Mouse (Mus musculus) cortical plate, adult 2 months (tissue): ENCODE measurements around the gene Barhl2. TPM values are rescaled to one million over a fixed set of nuclear protein-coding genes. Genes with fewer than 3 reads are reported as not detected.

ENCODE experiments used
- H3K27ac ChIP-seq: fragments of 200-500 bp; 2 replicates; pipeline ENCODE4 v1.5.1; 2012; ENCODE audit warnings: low read length, control low read depth, inconsistent platforms; ENCODE audit not compliant: insufficient read depth
- H3K4me1 ChIP-seq: fragments of 200-500 bp; 2 replicates; pipeline ENCODE4 v1.6.1; 2011; ENCODE audit warnings: low read length; ENCODE audit not compliant: control insufficient read depth, insufficient read depth
- H3K4me3 ChIP-seq: fragments of 200-500 bp; 2 replicates; pipeline ENCODE4 v1.5.1; 2011; ENCODE audit warnings: mild to moderate bottlenecking, low read length, control low read depth; ENCODE audit not compliant: insufficient read depth
- CTCF ChIP-seq: fragments of 200-500 bp; IDR thresholded peaks from 2 replicates; pipeline ENCODE4 v1.5.1; 2011; ENCODE audit warnings: mild to moderate bottlenecking, control low read depth, low read length; ENCODE audit not compliant: insufficient read depth; ENCODE audit errors: extremely low read depth
- POLR2A ChIP-seq: fragments of 200-500 bp; IDR thresholded peaks from 2 replicates; pipeline ENCODE4 v1.6.1; 2011; ENCODE audit warnings: mild to moderate bottlenecking, low read length, control low read depth; ENCODE audit not compliant: insufficient read depth; ENCODE audit errors: extremely low read depth
- polyA plus RNA-seq: library from polyadenylated mRNA; depleted of rRNA; stranded (reverse); fragments of >200 nt; gene quantifications from 2 replicates; pipeline ENCODE4 v1.2.3, GENCODE M21; 2012

The Barhl2 gene
- polyA plus RNA-seq, 1 experiment: not detected

DNA sequence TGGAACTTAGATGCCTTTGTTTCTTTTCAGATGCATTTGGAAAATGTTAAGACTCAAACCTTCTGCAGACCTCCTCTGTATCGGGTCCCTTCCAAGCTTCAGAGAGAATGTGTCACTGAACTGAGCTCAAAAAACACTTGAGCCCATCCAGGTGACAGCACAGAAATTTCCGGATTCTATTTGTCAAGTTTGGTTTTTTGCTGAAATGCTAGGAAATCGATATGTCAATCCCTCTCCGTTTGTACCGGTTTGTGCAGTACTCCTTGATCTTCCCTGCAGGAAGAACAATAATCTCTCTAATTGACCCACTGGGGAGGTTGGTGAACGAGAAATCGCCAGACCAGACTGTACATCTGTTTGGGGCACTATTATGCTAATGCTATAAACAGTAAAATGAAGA, 2.0 kb downstream of the Barhl2 start:
- Histone ChIP-seq H3K27ac (no peak overlapping the region), H3K4me3 (no peak overlapping the region), H3K4me1 (no peaks in the 10 kb centered on the region)
- TF ChIP-seq CTCF (no peak), POLR2A (no peak)

- TF ChIP-seq POLR2A (no peak), CTCF (no peak)
- no peak overlapping the region for H3K4me3 ChIP-seq
- no peaks in the 10 kb centered on the region for H3K4me1 ChIP-seq
- no peak overlapping the region for H3K27ac ChIP-seq
These were observed 2.7 kb downstream of the Barhl2 start for GRCm38 (mm10) chr5:106455106-106455920.

DNA sequence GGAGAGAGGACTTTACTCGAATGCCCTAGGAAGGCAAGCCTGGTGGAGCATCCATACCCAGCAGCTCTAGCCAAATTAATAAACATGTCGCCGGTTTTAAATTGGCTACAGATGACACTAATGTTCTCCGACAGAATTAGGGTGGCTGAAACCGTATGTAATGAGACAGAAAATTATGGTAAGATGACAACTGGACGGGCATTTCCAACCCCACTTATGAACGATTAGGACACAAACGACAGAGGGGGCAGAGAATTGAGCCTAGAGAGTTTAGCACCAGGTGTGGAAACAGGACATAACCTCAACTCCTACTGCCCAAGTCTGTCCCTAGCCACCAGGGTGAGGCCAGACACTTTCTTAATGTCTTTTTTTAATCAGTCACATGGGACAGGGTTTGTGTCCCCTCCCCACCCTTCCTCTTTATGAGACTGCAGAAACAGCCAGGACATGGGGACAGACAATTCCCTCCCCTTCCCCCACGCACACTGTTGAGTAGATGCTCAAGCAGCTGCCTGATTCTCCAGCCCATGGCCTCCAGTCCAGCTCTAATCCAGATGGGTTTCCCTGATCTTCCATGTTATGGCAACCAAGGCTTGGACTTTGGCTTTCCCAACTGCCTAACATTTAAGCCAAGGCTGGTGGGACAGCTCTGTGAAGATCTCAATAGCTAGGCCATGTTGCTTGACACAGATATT, 3.4 kb downstream of the Barhl2 start:
- TF ChIP-seq POLR2A (no peak), CTCF (no peak)
- no peak overlapping the region for H3K27ac ChIP-seq
- no peak overlapping the region for H3K4me3 ChIP-seq
- no peaks in the 10 kb centered on the region for H3K4me1 ChIP-seq

DNA sequence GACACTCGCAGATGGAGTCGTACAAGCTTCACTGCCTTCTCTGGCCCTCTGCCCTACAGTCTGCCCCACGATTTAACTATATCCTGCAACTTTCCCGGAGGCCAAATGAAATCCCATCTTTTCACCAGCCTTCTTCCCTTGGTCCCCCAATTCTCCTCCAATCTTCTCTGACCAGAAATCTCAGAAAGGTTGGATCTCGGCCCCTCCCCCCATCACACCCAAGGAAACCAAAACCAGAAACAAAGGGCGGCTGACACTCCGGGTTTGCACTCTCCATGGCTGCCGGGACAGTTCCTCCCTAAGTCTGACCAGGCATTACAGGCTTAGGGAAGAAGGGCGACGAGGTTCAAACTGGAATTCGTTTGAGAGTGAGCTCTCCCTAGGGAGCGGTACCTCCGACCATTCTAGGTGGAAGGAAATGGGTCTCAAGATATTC, 4.1 kb downstream of the Barhl2 start:
- H3K4me1 ChIP-seq: no peaks in the 10 kb centered on the region
- H3K4me3 ChIP-seq: no peak overlapping the region
- TF ChIP-seq POLR2A (no peak), CTCF (no peak)
- H3K27ac ChIP-seq: no peak overlapping the region

DNA sequence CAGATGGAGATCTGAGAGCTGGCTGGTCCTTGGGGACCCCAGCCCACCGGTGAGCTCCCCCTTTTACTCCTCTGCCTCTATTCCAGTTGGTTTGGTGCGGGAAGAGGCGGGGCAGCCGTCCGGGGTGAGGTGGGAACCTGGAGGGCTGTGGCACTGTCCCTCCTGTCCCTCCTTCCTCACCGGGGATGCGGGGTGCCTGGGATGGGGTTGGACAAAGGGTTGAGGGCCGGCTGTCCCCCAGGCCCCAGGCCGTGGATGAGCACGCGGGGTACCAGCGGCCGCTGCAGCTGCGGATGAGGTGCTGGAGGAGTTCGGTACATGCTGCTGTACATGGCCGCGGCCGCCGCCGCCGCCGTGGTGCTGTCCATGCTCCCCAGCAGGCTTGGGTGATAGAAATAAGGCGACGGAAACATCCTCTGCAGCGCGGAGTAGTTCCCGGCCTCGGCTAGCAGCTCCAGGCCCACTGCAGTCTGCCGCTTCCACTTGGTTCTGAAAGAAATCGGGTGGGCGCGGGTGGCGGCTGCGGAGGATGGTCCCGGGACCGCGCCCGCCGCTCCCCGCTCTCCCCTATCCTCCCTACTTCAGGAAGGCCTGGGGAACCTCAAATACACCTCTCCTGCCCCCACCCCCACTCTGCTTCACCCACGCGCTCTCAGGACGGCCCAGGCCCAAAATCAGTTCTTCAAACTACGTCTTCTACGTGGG, 4.6 kb downstream of the Barhl2 start:
- no peak overlapping the region for H3K27ac ChIP-seq
- TF ChIP-seq POLR2A (no peak), CTCF (no peak)
- no peaks in the 10 kb centered on the region for H3K4me1 ChIP-seq
- H3K4me3 ChIP-seq: no peak overlapping the region

DNA sequence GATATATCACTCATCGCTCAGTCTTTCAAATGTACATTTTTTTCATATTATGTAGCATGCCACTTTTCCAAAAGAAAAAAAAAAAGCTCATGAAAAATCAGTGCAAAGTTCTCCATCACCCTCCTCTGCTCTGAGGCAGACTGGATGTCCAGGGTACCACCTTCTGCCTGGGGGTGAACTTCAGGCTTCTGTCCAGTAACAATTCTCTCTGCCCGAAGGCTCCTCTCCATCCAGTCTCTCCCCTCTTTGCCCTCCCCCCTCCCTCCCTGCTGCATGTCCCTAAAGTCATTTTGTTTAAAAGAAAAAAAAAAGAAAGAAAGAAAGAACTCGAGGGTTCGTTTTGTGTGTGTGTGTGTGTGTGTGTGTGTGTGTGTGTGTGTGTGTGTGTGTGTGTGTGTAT, 5.3 kb downstream of the Barhl2 start:
- Histone ChIP-seq H3K4me1 (no peaks in the 10 kb centered on the region), H3K4me3 (no peak overlapping the region), H3K27ac (no peak overlapping the region)
- TF ChIP-seq CTCF (no peak), POLR2A (no peak)

DNA sequence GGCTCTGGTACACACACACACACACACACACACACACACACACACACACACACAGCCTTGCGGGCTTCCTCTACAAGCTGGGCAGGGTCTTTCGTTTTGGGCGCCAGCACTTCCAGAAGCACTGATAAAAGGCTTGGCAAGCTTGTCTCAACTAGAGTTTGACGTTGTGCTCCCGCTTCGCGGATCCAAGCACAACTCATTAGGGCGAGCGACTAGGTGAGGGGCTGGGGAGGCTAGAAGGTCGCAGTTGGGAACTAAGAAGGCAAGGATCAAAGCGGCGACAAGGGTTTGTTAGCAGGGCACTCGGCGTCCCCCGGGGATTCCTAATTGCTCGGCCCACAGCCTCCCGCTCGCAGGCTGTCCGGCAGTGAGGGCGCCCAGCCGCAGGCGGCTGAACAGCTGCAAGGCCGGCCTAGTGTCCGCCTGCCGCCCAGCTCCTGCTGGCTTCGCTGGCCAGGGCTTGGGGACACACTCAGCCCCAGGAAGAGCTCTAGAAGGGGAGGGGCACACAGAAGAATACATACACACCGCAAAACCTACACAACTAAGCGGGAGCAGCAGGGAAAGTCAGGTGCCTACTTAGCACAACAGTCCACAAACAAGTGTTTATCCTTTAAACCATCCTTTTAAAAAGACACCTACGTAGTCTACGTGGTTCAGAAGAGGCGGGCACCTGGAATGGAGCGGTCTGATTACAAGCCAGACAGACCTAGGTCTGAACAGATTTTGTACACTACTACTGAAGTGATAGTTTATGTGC, 6.1 kb downstream of the Barhl2 start:
- Histone ChIP-seq H3K4me3 (no peak overlapping the region), H3K27ac (no peak overlapping the region), H3K4me1 (no peaks in the 10 kb centered on the region)
- TF ChIP-seq CTCF: no peak
- TF ChIP-seq POLR2A: no peak

DNA sequence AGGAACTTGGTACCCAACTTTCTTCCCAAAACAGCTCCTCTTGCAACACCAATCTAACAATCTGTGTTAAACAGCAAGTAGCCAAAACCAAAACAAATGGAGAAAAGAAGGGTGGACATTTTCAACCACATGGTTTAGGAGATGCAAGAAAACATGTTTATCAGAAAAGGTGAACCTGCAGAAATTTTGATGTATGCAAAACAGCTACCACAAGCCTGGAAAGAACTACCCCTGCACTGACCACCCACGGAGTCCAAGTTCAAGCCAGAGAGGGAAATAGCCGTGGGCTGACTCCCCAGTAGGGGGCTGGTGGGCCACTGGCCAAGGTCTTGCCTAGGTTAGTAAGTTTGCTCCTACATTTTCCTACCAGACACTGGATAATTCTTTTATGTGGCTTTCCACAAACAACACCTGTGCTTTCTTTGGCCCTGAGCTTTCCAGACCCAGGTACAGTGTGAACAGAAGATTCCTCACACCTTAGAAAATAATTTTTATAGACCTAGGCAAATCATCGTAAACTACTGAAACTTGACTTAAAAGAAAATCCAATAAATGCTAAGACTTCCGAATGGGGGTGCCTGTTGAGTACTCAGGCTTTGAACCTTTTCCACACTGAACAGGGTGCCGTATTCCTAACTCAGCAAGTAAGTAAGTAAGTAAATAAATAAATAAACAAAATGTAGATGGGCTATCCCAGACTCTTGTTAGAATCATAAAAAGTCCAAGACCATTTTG, 7.4 kb downstream of the Barhl2 start:
- Histone ChIP-seq H3K27ac (no peak overlapping the region), H3K4me1 (no peaks in the 10 kb centered on the region), H3K4me3 (no peak overlapping the region)
- TF ChIP-seq POLR2A: no peak
